Mouse (Mus musculus): ENCODE data around the gene Ppm1b. TPM values are rescaled to one million over a fixed set of nuclear protein-coding genes. Genes with fewer than 3 reads are reported as not detected.

Ppm1b gene
- polyA plus RNA-seq, 1 experiment from 2014 or later: 105 TPM

DNA sequence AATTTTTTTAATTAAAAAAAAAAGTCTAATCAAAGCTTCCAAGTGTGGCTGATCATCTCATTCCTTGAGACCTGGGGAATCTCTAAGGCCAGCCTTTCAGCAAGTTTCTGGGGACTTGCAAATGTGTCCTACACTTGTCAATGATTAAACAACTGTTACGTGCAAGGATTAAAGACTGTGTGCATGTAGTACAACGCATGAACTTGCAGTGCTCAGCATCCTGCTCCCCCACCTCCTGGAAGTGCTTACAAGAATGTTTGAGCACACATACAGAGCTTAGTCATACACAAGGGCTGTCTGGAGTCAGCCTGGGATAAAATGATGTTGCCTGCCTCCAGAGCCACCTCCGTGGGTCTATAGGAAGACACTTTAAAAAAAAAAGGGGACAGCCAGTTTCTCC is 70.7 kb downstream of the Ppm1b start:
- H3K4me1 ChIP-seq: no peaks in the 10 kb centered on the region
- no peak overlapping the region for H3K27ac ChIP-seq (replicated peaks)
- no peak overlapping the region for H3K4me2 ChIP-seq (replicated peaks)
- H3K9ac ChIP-seq (replicated peaks): no peak overlapping the region
- ATAC-seq (replicated peaks): no peak
- 85% methylated on average over 3 of the region's 3 CpGs for WGBS
- H3K9me3 ChIP-seq: no peaks in the 10 kb centered on the region
- H3K4me3 ChIP-seq: no peak overlapping the region
- no peaks in the 10 kb centered on the region for H3K27me3 ChIP-seq
- H3K36me3 ChIP-seq: no peaks in the 10 kb centered on the region

GRCm38 (mm10) chr17:85028093-85028739 is 71.7 kb downstream of the Ppm1b start, which contains the start of gene Slc3a1:
Gene Slc3a1, plus strand, starts transcription at chr17:85028376.
- no peak for ATAC-seq (replicated peaks)
- 82% methylated on average over 20 of the region's 20 CpGs for WGBS
- Histone ChIP-seq H3K27ac (replicated peaks) (no peak within 1 kb of the TSS), H3K4me3 (no peak within 1 kb of the TSS), H3K4me2 (replicated peaks) (no peak within 1 kb of the TSS), H3K9ac (replicated peaks) (no peak within 1 kb of the TSS), H3K27me3 (no peaks in the 10 kb centered on the region), H3K9me3 (no peaks in the 10 kb centered on the region), H3K36me3 (no peaks in the 10 kb centered on the region), H3K4me1 (no peaks in the 10 kb centered on the region)

GRCm38 (mm10) chr17:85028797-85029196 is 72.3 kb downstream of the Ppm1b start:
- no peak overlapping the region for H3K4me3 ChIP-seq
- 94% methylated on average over 10 of the region's 10 CpGs for WGBS
- no peak overlapping the region for H3K4me2 ChIP-seq (replicated peaks)
- no peaks in the 10 kb centered on the region for H3K4me1 ChIP-seq
- no peaks in the 10 kb centered on the region for H3K36me3 ChIP-seq
- H3K27ac ChIP-seq (replicated peaks): no peak overlapping the region
- no peak for ATAC-seq (replicated peaks)
- H3K9ac ChIP-seq (replicated peaks): no peak overlapping the region
- no peaks in the 10 kb centered on the region for H3K27me3 ChIP-seq
- no peaks in the 10 kb centered on the region for H3K9me3 ChIP-seq

GRCm38 (mm10) chr17:85030651-85031050 is 74.1 kb downstream of the Ppm1b start:
- ATAC-seq (replicated peaks): no peak
- H3K27me3 ChIP-seq: no peaks in the 10 kb centered on the region
- no peak overlapping the region for H3K9ac ChIP-seq (replicated peaks)
- WGBS: 83% methylated on average over 5 of the region's 5 CpGs
- H3K36me3 ChIP-seq: no peaks in the 10 kb centered on the region
- H3K4me2 ChIP-seq (replicated peaks): no peak overlapping the region
- H3K4me1 ChIP-seq: no peaks in the 10 kb centered on the region
- H3K4me3 ChIP-seq: no peak overlapping the region
- no peak overlapping the region for H3K27ac ChIP-seq (replicated peaks)
- no peaks in the 10 kb centered on the region for H3K9me3 ChIP-seq

- no peaks in the 10 kb centered on the region for H3K4me1 ChIP-seq
- ATAC-seq (replicated peaks): no peak
- WGBS: 88% methylated on average over 3 of the region's 3 CpGs
- H3K9me3 ChIP-seq: no peaks in the 10 kb centered on the region
- H3K36me3 ChIP-seq: no peaks in the 10 kb centered on the region
- H3K4me2 ChIP-seq (replicated peaks): no peak overlapping the region
- no peak overlapping the region for H3K4me3 ChIP-seq
- no peaks in the 10 kb centered on the region for H3K27me3 ChIP-seq
- no peak overlapping the region for H3K27ac ChIP-seq (replicated peaks)
- no peak overlapping the region for H3K9ac ChIP-seq (replicated peaks)
Observed at GRCm38 (mm10) chr17:85033087-85033486, 76.5 kb downstream of the Ppm1b start.

- Histone ChIP-seq H3K4me3 (no peak overlapping the region), H3K4me2 (replicated peaks) (no peak overlapping the region), H3K27me3 (no peaks in the 10 kb centered on the region), H3K36me3 (no peaks in the 10 kb centered on the region), H3K27ac (replicated peaks) (no peak overlapping the region), H3K9me3 (no peaks in the 10 kb centered on the region), H3K9ac (replicated peaks) (no peak overlapping the region), H3K4me1 (no peaks in the 10 kb centered on the region)
- WGBS: 61% methylated on average over 11 of the region's 11 CpGs
- ATAC-seq (replicated peaks): no peak
Observed at GRCm38 (mm10) chr17:85034068-85034467, 77.5 kb downstream of the Ppm1b start.

- Histone ChIP-seq H3K36me3 (no peaks in the 10 kb centered on the region), H3K4me2 (replicated peaks) (no peak overlapping the region), H3K27ac (replicated peaks) (no peak overlapping the region), H3K9ac (replicated peaks) (no peak overlapping the region), H3K9me3 (no peaks in the 10 kb centered on the region), H3K4me1 (no peaks in the 10 kb centered on the region), H3K27me3 (no peaks in the 10 kb centered on the region), H3K4me3 (no peak overlapping the region)
- 85% methylated on average over 5 of the region's 5 CpGs for WGBS
- no peak for ATAC-seq (replicated peaks)
Observed at GRCm38 (mm10) chr17:85037855-85038254, 81.3 kb downstream of the Ppm1b start.

GRCm38 (mm10) chr17:85038311-85038710 is 81.8 kb downstream of the Ppm1b start:
- no peak for ATAC-seq (replicated peaks)
- H3K4me1 ChIP-seq: no peaks in the 10 kb centered on the region
- no peak overlapping the region for H3K9ac ChIP-seq (replicated peaks)
- WGBS: 82% methylated on average over 4 of the region's 4 CpGs
- no peaks in the 10 kb centered on the region for H3K9me3 ChIP-seq
- no peaks in the 10 kb centered on the region for H3K36me3 ChIP-seq
- no peak overlapping the region for H3K4me3 ChIP-seq
- no peak overlapping the region for H3K4me2 ChIP-seq (replicated peaks)
- H3K27ac ChIP-seq (replicated peaks): no peak overlapping the region
- H3K27me3 ChIP-seq: no peaks in the 10 kb centered on the region

GRCm38 (mm10) chr17:85038761-85039160 is 82.2 kb downstream of the Ppm1b start:
- H3K4me2 ChIP-seq (replicated peaks): no peak overlapping the region
- WGBS: 94% methylated on average over 5 of the region's 5 CpGs
- H3K4me3 ChIP-seq: no peak overlapping the region
- H3K9me3 ChIP-seq: no peaks in the 10 kb centered on the region
- no peaks in the 10 kb centered on the region for H3K36me3 ChIP-seq
- ATAC-seq (replicated peaks): no peak
- H3K9ac ChIP-seq (replicated peaks): no peak overlapping the region
- no peaks in the 10 kb centered on the region for H3K27me3 ChIP-seq
- no peak overlapping the region for H3K27ac ChIP-seq (replicated peaks)
- H3K4me1 ChIP-seq: no peaks in the 10 kb centered on the region

- Histone ChIP-seq H3K9me3 (no peaks in the 10 kb centered on the region), H3K4me3 (no peak overlapping the region), H3K4me2 (replicated peaks) (no peak overlapping the region), H3K4me1 (no peaks in the 10 kb centered on the region), H3K27ac (replicated peaks) (no peak overlapping the region), H3K36me3 (no peaks in the 10 kb centered on the region), H3K27me3 (no peaks in the 10 kb centered on the region), H3K9ac (replicated peaks) (no peak overlapping the region)
- 81% methylated on average over 7 of the region's 7 CpGs for WGBS
- no peak for ATAC-seq (replicated peaks)
Observed at GRCm38 (mm10) chr17:85040913-85041312, 84.4 kb downstream of the Ppm1b start.

- no peaks in the 10 kb centered on the region for H3K4me1 ChIP-seq
- 79% methylated on average over 6 of the region's 6 CpGs for WGBS
Observed at GRCm38 (mm10) chr17:85042419-85042818, 85.9 kb downstream of the Ppm1b start.

GRCm38 (mm10) chr17:85043404-85043816 is 86.9 kb downstream of the Ppm1b start:
- Histone ChIP-seq H3K4me3 (no peak overlapping the region), H3K36me3 (no peaks in the 10 kb centered on the region), H3K27me3 (no peaks in the 10 kb centered on the region), H3K9me3 (no peaks in the 10 kb centered on the region), H3K4me2 (replicated peaks) (no peak overlapping the region), H3K4me1 (no peaks in the 10 kb centered on the region), H3K27ac (replicated peaks) (no peak overlapping the region), H3K9ac (replicated peaks) (no peak overlapping the region)
- ATAC-seq (replicated peaks): no peak
- WGBS: 87% methylated on average over 6 of the region's 6 CpGs

More at GRCm38 (mm10) chr17:85042419-85042818, 85.9 kb downstream of the Ppm1b start:
- Histone ChIP-seq H3K4me3 (no peak overlapping the region), H3K9me3 (no peaks in the 10 kb centered on the region), H3K27me3 (no peaks in the 10 kb centered on the region), H3K27ac (replicated peaks) (no peak overlapping the region), H3K9ac (replicated peaks) (no peak overlapping the region), H3K4me2 (replicated peaks) (no peak overlapping the region), H3K36me3 (no peaks in the 10 kb centered on the region)
- no peak for ATAC-seq (replicated peaks)

DNA sequence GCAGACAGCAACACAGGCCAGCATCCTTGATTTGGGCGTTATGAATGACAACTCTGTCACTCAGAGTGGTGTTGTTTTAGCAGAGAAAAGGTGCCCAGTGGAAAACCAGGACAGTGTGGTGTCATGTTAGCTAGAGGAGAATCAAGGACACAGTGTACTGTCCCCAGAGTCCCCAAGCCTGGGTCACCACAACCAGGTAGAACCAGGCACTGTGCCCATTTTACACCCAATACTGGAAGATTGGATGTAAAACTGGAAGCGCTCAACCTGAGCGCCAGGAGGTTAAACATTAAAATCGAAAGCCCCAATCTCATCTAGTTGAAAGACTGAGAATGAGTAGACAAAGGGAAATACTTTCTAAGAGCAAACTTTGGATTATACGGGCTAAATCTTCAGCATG is 87.9 kb downstream of the Ppm1b start:
- no peak overlapping the region for H3K27ac ChIP-seq (replicated peaks)
- no peak overlapping the region for H3K9ac ChIP-seq (replicated peaks)
- no peaks in the 10 kb centered on the region for H3K9me3 ChIP-seq
- no peak overlapping the region for H3K4me3 ChIP-seq
- 93% methylated on average over 5 of the region's 5 CpGs for WGBS
- no peaks in the 10 kb centered on the region for H3K27me3 ChIP-seq
- H3K4me2 ChIP-seq (replicated peaks): no peak overlapping the region
- H3K36me3 ChIP-seq: no peaks in the 10 kb centered on the region
- no peaks in the 10 kb centered on the region for H3K4me1 ChIP-seq
- ATAC-seq (replicated peaks): no peak
